Mouse (Mus musculus) adrenal gland, postnatal 10 days (tissue): Measurements from ENCODE around the gene Ssr4. TPM values are rescaled to one million over a fixed set of nuclear protein-coding genes. Genes with fewer than 3 reads are reported as not detected.

Source experiments
- DNase-seq: peaks from one replicate; pipeline ENCODE4 v3.0.0; 2021; ENCODE audit warnings: mixed read lengths
- total RNA-seq, 2 experiments: library from RNA; stranded (reverse); gene quantifications; 2 replicates each; pipeline ENCODE4 v1.2.3; 2021

Ssr4 gene
- total RNA-seq, 2 experiments from 2014 or later = 166 to 177 TPM

GRCm38 (mm10) chrX:73805814-73806213 is 19.0 kb downstream of the Ssr4 start:
- DNase-seq = no peak

- no peak for DNase-seq
Observed at GRCm38 (mm10) chrX:73815072-73815471, 28.2 kb downstream of the Ssr4 start.

- DNase-seq = no peak
Observed at GRCm38 (mm10) chrX:73816596-73817314, 29.9 kb downstream of the Ssr4 start.

GRCm38 (mm10) chrX:73823747-73824146 is 36.9 kb downstream of the Ssr4 start:
- no peak for DNase-seq

GRCm38 (mm10) chrX:73824185-73825151 is 37.6 kb downstream of the Ssr4 start, which contains the start of gene Pdzd4:
Gene Pdzd4, minus strand, starts transcription at chrX:73824969.
- peak; percentile 66 for DNase-seq

GRCm38 (mm10) chrX:73835731-73836130 is 48.9 kb downstream of the Ssr4 start:
- DNase-seq = no peak

- DNase-seq = no peak
Observed at GRCm38 (mm10) chrX:73836691-73837090, 49.9 kb downstream of the Ssr4 start.

Other genes starting within 250 kb of the Ssr4 start
- gene Dusp9, start 147.6 kb upstream of the Ssr4 start, total RNA-seq = 1 to 10 TPM in 1 of 2 experiments, under 1 TPM in 1; 0.67 to 1.1 TPM
- 10 to 100 TPM in 1 of 2 experiments, 1 to 10 TPM in 1; 5.6 to 13.8 TPM for gene Pnck, start 126.9 kb upstream of the Ssr4 start, total RNA-seq
- gene Slc6a8, start 113.9 kb upstream of the Ssr4 start, total RNA-seq = 10 to 100 TPM; 31.9 to 43.3 TPM
- 100 to 1,000 TPM; 233 to 236 TPM for gene Bcap31, start 70.9 kb upstream of the Ssr4 start, total RNA-seq
- 10 to 100 TPM; 24.7 to 31.8 TPM for gene Abcd1, start 70.4 kb upstream of the Ssr4 start, total RNA-seq
- gene Plxnb3, start 29.9 kb upstream of the Ssr4 start, total RNA-seq = 1 to 10 TPM in 1 of 2 experiments, under 1 TPM in 1; 0.99 to 1.2 TPM
- gene Srpk3, start 12.6 kb upstream of the Ssr4 start, total RNA-seq = 1 to 10 TPM; 2.7 to 7.8 TPM
- 100 to 1,000 TPM; 681 to 708 TPM for gene Idh3g, start 131 bp upstream of the Ssr4 start, total RNA-seq
- 1 to 10 TPM; 5.1 to 5.9 TPM for gene Pdzd4, start 37.9 kb downstream of the Ssr4 start, total RNA-seq
- not detected for gene Avpr2, start 105.1 kb downstream of the Ssr4 start, total RNA-seq
- gene L1cam, start 109.1 kb downstream of the Ssr4 start, total RNA-seq = 10 to 100 TPM in 1 of 2 experiments, 1 to 10 TPM in 1; 9.9 to 24.7 TPM
- gene Arhgap4, start 134.8 kb downstream of the Ssr4 start, total RNA-seq = 1 to 10 TPM; 7.9 to 9.2 TPM
- gene Naa10, start 134.9 kb downstream of the Ssr4 start, total RNA-seq = 10 to 100 TPM; 86.5 to 99.0 TPM
- gene Renbp, start 143.8 kb downstream of the Ssr4 start, total RNA-seq = 10 to 100 TPM; 17.4 to 19.2 TPM
- 10 to 100 TPM; 51.0 to 74.9 TPM for gene Hcfc1, start 179.3 kb downstream of the Ssr4 start, total RNA-seq
- 10 to 100 TPM; 82.2 to 96.8 TPM for gene Irak1, start 236.9 kb downstream of the Ssr4 start, total RNA-seq